9 mouse cellular contexts compared by ENCODE assay signal in the genomic region with DNA sequence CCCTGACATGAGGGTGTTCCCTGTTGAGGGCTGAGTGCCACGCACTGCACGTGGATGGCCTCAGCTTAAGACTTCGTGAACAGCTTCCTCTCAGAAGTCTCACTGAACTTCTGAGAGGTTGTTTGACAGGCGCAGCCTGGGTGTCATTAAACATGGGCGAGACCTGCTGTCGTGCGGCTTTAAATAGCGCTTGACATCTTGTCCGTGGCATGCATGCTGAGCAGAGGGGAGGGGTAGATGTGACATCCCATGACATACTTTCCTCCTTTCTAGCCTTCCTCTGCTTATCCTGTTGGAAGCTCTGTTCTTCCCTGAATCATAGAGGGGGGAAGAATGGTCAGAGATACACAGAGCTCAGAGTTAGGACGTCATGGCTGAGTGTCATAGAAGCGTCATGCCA. TPM values are rescaled to one million over a fixed set of nuclear protein-coding genes. Genes with fewer than 3 reads are reported as not detected.
DNase-seq lines count a peak whose midpoint lies in the region; ATAC-seq and TF ChIP-seq lines count a peak whose summit lies in the region.
"Had no signal": no experiment of that assay in that cellular context is flagged by ENCODE, and none has a peak within 500 bp of the region (broad histone marks: within the 10 kb centered on the region; RNA-seq: fewer than 3 reads in every experiment).

No protein-coding gene starts in this region.

- TF ChIP-seq EP300 in heart, postnatal 0 days (IDR thresholded peaks at IDR 0.05; ENCODE audit: low read depth) = peak; percentile 71; the same call in 1 of the 2 replicates

- peak; percentile 96 for DNase-seq in heart, adult 11 months
- DNase-seq in heart, postnatal 25 days (ENCODE audit: low spot score) = no peak
- peak; percentile 8 for DNase-seq in NIH3T3 (ENCODE audit: low read depth)
- peak; percentile 61 to 63 for DNase-seq in cerebellum, postnatal 14 days
- peak; percentile 94 for DNase-seq in heart, postnatal 0 days (ENCODE audit: low spot score)
- DNase-seq in T-cell, adult 2 months (ENCODE audit: low spot score) = no peak
- DNase-seq in kidney, postnatal 4 days = no peak

- H3K4me3 ChIP-seq in heart, postnatal 0 days (ENCODE audit: low read depth, low read length) = no peak overlapping the region
- H3K4me3 ChIP-seq in neural tube, embryonic 15.5 days (replicated peaks) = no peak overlapping the region
- H3K4me3 ChIP-seq: forebrain, embryonic 12.5 days had no signal

- intact Hi-C loops in heart, postnatal 25 days (cut with DNase I) = no loop called here

- H3K36me3 ChIP-seq in heart, postnatal 0 days (replicated peaks; ENCODE audit: control insufficient read depth, insufficient read depth, low read length) = no peaks in the 10 kb centered on the region
- H3K36me3 ChIP-seq in neural tube, embryonic 15.5 days = no peaks in the 10 kb centered on the region
- H3K36me3 ChIP-seq: forebrain, embryonic 12.5 days had no signal

- no peak overlapping the region for H3K4me2 ChIP-seq in heart, postnatal 0 days (ENCODE audit: low read depth, low read length)
- H3K4me2 ChIP-seq in neural tube, embryonic 15.5 days = no peak overlapping the region
- H3K4me2 ChIP-seq: forebrain, embryonic 12.5 days had no signal

- 9% methylated on average over 11 of the region's 11 CpGs for whole genome bisulfite sequencing in heart, postnatal 0 days
- 47% methylated on average over 11 of the region's 11 CpGs for WGBS in neural tube, embryonic 15.5 days

- H3K4me1 ChIP-seq in heart, postnatal 0 days (ENCODE audit: control insufficient read depth, insufficient read depth) = peaks cover 55% of the 10 kb centered on the region
- peaks cover 21% of the 10 kb centered on the region for H3K4me1 ChIP-seq in neural tube, embryonic 15.5 days

- H3K27me3 ChIP-seq in heart, postnatal 0 days (ENCODE audit: control insufficient read depth, insufficient read depth, low read length) = no peaks in the 10 kb centered on the region
- peaks cover 12% of the 10 kb centered on the region; the same call in 1 of the 2 replicates for H3K27me3 ChIP-seq in neural tube, embryonic 15.5 days (replicated peaks)

- no peak for TF ChIP-seq CTCF in heart, postnatal 0 days (IDR thresholded peaks at IDR 0.05; ENCODE audit: low read depth)

- no peaks in the 10 kb centered on the region for H3K9me3 ChIP-seq in heart, postnatal 0 days (replicated peaks; ENCODE audit: control insufficient read depth, low read length)
- H3K9me3 ChIP-seq in neural tube, embryonic 15.5 days (replicated peaks) = no peaks in the 10 kb centered on the region
- H3K9me3 ChIP-seq: forebrain, embryonic 12.5 days had no signal

- peak; percentile 86 for ATAC-seq in heart, postnatal 0 days (ENCODE audit: insufficient read depth, low read depth)
- no peak for ATAC-seq in neural tube, embryonic 15.5 days (ENCODE audit: low FRiP score)

- H3K9ac ChIP-seq in heart, postnatal 0 days (replicated peaks; ENCODE audit: low read depth, low read length) = no peak overlapping the region
- H3K9ac ChIP-seq in neural tube, embryonic 15.5 days (replicated peaks) = no peak overlapping the region
- H3K9ac ChIP-seq: forebrain, embryonic 12.5 days had no signal

- peak overlapping the region; percentile 97 for H3K27ac ChIP-seq in heart, postnatal 0 days (ENCODE audit: low read depth)
- H3K27ac ChIP-seq in neural tube, embryonic 15.5 days (replicated peaks) = no peak overlapping the region
- H3K27ac ChIP-seq: forebrain, embryonic 12.5 days had no signal

RNA-seq across cellular contexts. Expression of a gene that starts 21.9 kb away (rescaled TPM):
- total RNA-seq in heart, postnatal 25 days (2021) = 100 to 1,000 TPM; 147 to 154 TPM
- 26.1 and 31.8 TPM in 2 replicates for total RNA-seq in heart, postnatal 0 days (2014; rRNA removed; ENCODE audit: low replicate concordance)
- 10.8 and 11.7 TPM in 2 replicates for polyA plus RNA-seq in heart, postnatal 0 days (2015; fragmentation: Nextera tagmentation; extraction: Ambion mirVana)
- polyA plus RNA-seq in neural tube, embryonic 15.5 days (2015; fragmentation: Nextera tagmentation; extraction: Ambion mirVana) = 4.8 and 7.2 TPM in 2 replicates

Comparison
In these comparisons a context has a peak if more than half of its experiments do, and no peak if none do; other contexts are left out.
1. DNase-seq: peak in heart, adult 11 months (single experiment), NIH3T3 (single experiment), cerebellum, postnatal 14 days (2 of 2) and heart, postnatal 0 days (single experiment); none in heart, postnatal 25 days (single experiment), T-cell, adult 2 months (single experiment) and kidney, postnatal 4 days (0 of 2).